Mouse (Mus musculus): Measurements from ENCODE around the gene Amotl1. TPM values are rescaled to one million over a fixed set of nuclear protein-coding genes. Genes with fewer than 3 reads are reported as not detected.
"Not testable (repeated sequence)": the region's sequence is repeated elsewhere in the genome, so short reads cannot be mapped to it uniquely, and the experiment has no call there.

The Amotl1 gene
- total RNA-seq (2022) = 10 to 100 TPM; 26.5 to 48.4 (median 40.6) TPM

DNA sequence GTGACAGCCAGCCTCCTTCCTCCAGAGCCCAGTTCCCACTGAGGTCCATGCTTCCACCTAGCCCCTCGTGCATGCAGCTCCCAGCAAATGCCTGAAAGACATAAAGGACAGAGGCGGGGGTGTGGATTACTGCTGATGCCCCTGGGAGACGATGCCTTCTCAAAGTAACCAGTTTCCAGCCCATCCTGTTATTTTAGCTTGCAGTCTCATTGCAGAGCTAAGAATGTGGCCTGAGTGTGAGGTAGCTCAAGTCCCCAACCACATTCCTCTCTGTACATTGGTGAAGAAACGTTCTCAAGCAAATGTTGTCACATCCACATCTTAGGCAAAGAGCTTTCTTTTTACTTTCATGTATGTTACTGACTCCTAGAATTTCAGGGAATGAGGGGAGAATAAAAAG lies at the start of gene Amotl1:
Gene Amotl1, minus strand, starts transcription at position 101 of the 400 bp plus-strand sequence.
- DNase-seq = no peak

DNA sequence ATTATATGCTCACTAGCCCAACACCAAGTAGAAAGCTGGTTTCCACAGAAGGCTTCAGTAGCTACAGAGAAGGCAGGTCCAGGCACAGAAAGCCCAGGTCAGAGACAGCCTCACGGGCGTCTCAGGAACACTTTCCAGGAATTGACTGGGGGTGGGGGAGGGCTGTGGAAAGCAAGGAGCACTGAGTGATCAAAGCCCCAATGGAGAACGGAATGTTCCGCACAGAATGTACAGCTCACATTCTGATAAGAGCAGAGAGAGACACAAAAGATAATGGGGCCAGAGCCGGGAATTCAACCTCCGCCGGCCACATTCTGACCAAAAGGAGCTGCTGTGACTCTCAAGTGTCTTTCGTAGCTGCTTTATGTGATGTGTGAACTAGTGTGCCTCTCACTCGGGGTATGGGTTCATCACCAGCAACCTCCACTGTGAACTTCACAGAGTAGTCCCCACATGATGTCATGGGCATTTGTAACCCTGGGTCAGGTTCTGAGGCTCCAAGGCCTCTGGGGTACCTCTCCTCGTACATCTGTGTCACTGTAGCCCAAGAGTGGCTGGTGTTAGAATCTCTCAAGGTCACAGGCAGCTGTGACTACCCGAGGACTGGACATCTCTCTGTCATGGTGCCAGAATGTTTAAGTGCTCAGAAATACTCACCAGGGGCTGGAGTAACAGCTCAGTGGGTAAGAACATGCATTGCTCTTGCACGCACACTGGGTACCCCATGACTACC lies 44.7 kb upstream of the Amotl1 start:
- no peak for DNase-seq

DNA sequence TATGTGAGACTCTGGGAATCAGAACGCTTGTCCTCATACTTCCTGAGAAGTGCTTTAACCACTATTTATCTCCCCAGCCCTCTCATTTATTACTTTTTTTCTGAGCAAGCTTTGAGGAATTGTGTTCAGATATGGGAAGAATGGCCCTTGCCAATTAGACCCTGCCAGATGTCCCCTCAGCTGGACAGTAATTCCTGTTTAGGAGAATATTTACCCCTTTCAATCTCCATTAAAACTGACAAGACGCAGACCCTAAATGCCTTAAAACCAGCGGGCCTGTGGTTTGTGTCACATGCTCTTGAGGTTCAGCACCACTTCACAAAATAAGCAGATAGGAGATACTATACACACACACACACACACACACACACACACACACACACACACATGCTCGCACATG lies 39.5 kb upstream of the Amotl1 start:
- no peak for DNase-seq

DNA sequence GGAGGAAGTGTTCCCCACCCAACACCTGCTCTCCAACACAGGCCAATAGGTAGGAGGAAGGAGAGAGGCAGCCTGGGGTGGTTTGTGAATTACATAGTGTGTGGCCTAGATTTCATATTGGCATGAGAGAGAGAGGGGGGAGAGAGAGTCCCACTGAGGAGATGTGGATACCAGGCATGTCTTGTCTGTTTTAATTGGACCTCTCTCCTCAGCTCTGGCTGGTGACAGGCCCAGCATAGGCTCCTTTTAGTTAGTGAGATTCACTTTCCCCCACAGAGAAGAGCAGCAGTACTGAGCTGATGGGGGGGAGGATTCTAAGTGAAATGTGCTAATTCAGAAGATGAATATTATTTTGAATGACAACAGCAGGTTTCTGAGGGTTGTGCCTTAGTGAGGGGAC lies 37.9 kb upstream of the Amotl1 start:
- no peak for DNase-seq

DNA sequence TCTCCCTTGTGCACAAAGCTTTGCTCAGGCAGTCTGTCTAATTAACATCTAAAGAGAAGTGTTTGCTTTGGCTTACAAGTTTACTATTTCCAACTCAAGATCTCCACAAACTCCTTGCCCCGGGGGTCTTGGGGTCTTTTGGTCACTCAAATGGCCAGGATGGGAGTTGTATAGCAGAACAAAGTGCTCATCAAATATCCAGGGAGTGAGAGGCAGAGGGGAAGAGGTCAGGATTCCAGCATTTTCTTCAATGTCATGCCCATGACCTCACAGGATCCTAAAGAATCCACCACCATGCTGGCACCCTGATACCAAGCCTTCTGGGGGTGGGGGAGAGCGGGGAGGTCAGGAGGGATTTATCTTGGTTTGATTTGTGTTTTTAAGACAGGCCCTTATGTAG lies 35.7 kb upstream of the Amotl1 start:
- no peak for DNase-seq

DNA sequence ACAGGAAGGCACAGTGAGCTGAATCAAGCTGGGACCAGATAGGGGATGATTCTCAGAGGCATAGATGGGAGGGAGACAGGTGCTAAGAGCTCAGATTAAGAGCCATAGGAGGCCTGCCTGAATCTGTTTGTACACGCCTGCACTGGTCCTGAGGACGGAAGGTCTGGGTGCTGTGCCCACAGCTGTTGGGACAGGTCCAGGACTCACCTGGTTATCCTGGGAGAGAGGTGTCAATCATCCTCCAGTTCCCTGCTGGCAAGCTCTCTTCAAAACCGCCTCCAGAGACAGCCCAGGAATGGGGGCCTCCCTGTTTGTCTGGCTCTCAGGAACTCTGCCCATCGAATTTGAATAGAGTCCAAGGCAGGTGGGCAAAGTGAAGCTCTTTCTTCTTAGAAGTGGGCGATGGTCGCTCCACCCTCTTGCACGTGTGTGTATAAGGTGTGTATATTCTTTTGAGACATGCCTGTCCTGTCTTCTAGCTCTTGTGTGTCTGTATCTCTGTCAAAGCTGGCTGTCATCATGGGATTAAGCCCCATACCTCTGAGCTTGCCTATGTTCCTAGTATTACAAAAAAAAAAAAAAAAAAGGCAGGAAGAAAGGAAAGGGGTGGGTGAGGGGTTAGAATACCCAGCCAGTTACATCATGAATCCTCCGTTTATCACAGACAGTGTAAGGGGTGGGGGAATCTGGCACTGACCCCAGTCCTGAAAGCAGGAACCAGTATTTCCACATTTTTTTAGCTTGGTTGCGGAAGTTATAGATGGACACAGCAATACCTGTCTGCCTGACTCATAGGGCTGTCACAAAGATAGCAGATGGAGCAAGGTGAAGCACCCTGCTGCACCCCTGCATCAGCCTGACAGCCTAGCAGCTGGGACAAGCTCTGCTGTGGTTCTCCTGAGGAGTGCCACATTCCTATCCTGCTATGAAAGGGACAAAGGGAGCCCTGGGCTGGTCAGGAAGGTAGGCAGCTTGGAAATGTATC lies 31.1 kb upstream of the Amotl1 start:
- no peak for DNase-seq

DNA sequence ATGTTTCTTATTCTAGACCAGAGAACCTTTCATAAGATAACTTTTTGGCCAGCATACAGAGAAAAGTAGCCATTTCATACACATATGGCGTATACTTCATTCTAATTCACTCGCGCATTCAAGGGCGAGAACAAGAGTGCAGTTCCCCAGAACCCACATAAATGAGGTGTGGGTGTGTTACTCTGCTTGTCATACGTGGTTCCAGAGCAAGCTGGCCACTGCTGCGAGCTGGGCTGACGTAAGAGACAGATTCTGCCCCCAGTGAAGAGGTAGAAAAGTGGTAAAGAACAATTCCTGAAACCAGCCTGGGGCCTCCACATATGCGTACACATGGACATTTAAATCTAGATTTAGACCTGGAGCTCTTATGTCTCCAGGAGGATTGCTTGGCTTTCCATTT lies 29.6 kb upstream of the Amotl1 start:
- no peak for DNase-seq

DNA sequence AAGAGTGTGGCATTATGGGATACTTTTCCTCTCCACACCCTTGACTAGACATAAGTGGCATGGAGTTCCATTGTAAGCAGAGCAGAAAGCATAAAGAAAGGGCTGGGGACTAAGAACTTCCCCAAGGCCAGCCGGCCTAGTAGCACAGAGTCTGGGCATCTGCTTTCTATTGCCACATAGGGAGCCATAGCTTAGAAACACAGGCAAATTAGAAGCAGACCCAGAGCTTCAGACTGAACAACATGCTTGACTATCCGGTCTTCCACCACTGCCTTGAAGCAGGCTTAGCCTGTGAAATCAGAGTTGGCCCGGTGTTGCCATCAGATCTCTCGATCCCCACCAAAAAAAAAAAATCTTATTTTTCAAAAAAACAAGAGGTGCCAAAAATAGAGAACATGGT lies 28.3 kb upstream of the Amotl1 start:
- DNase-seq = no peak

DNA sequence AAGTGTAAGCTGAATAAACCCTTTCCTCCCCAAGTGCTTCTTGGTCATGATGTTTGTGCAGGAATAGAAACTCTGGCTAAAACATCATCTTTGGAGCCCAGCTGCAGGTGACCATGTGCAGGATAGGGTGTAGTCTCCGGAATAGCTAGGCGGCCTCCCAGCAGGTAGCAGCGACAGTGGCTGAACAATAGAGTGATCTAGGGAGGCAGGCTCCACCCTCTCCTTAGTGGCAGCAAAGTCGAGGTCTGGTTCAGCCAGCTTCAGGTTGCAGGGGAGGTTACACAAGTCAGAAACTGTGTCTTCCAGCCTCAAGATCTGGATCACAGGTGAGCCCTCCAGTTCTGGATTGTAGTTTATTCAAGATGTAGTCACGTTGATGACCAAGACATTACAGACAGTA lies 27.1 kb upstream of the Amotl1 start:
- not testable (repeated sequence) for DNase-seq

DNA sequence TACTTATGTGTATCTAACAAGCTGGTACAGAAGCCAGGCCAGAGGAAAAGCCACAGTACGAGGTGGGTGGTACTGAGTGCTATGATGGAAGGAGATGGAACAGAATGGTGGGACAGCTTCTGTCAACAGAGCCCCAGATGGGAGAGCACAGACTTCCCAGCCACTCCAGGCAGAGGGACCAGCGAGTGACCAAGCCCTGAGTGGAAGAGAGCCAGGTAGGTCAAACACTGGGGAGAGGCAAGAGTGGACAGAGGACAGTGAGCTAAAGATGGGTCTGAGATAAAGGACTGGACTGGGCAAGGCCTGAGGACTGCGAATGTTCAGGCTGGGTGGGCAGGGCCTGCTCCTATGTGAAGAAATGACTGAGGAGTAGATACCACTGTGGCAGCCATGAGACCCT lies 23.5 kb upstream of the Amotl1 start:
- no peak for DNase-seq

DNA sequence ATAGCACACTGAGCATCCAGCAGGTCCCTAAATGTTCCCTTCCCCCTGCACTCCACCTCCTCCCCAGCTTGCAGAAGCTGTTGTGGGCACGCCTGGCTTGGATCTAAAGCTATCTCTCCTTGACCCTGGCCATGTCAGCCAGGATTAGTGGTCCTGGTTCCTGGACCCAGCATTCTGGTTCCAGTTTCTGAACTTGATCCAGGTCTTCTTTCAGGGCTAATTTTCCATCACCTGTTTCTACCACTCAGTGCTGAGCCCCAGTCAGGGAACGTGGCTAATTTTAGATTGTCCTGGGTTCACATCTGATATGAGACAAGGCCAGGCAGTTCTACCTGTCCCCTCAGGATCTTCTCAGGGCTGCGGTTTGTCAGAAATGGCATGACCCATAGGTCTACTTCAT lies 21.2 kb upstream of the Amotl1 start:
- DNase-seq = no peak

DNA sequence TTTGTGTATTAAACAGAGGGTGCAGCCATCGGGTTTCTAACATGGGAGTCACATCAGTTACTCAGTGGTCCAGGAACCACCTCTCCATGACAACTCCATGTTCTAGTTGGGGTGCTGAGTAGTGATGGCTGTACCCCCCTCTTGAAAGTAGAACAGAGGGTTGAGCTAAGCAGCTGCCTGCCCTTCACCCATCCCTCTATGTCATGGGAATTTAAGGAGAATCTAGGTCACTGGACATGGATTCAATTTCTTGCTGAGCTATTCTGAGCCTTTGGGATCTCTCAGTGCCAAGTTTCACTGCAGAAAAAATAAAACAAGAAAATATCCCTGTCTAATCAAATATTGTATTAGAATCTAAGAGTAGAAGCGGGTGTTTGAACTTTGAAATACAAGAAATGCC lies 18.7 kb upstream of the Amotl1 start:
- DNase-seq = no peak

DNA sequence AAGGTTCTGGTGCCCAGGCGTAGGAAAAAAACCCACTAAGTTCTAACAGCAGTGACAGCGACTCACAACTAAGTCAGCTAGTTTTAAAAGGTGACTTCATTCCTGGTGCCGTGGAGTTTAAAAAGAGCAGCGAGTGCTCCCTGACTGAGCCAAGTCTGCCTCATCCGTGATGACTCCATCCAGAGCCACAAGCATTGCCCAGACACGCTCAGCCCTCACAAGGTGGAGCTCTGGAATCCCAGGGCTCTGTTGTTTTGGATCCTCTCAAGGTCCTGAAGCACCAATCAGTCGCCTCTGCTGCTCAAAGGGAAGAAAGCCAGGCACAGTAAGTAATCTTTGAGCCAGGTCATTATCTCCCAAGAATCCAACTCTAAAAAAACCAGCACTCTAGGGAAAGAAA lies 18.0 kb upstream of the Amotl1 start:
- no peak for DNase-seq

DNA sequence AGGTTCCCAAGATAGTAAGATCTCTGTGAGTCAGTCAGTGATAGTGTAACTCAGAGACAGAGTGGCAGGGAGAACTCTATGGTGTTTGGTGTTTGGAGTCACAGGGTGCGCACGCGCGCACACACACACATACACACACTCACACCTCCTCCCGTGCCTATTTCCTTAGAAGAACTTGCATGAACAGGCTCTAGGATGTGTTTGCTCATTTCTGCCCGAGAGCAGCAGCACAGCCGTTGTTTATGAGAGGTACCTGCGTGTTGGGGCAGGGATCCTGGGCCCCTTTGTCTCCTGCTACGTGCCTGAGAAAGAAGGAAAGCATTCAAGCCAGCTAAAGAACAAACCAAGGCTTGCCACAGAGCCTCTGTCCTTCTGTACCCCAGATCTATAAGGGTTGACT lies 17.3 kb upstream of the Amotl1 start:
- no peak for DNase-seq

DNA sequence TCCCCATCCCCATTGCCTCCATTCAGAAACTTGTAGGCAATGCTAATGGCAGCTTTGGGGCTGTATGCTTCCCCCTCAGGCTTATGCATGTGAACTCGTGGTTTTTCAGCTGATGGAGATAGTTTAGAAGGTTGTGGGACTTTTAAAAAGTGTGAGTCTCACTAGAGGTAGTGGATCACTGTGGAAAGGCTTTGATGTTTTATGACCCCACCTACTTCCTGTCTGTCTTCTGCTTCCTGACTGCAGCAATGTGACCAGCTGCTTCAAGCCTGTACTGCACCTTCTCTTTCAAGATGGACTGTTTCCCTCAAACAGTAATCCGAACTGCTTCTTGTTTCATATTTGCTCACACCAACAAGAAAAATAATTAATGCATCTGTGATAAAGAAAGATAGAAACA lies 13.1 kb upstream of the Amotl1 start:
- DNase-seq = no peak

DNA sequence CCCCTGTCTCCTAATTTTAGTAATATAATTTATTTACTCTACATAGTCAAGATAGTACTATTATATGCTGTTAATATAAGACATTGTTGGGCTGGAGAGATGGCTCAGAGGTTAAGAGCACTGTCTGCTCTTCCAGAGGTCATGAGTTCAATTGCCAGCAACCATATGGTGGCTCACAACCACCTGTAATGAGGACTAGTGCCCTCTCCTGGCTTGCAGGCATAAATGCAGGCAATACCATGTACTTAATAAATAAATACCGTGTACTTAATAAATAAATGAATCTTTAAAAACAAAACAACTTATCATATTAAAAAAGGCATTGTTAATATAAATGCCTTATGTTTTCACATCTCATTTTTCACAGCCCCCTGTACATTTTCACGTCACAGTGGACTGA lies 9.2 kb upstream of the Amotl1 start:
- no peak for DNase-seq

DNA sequence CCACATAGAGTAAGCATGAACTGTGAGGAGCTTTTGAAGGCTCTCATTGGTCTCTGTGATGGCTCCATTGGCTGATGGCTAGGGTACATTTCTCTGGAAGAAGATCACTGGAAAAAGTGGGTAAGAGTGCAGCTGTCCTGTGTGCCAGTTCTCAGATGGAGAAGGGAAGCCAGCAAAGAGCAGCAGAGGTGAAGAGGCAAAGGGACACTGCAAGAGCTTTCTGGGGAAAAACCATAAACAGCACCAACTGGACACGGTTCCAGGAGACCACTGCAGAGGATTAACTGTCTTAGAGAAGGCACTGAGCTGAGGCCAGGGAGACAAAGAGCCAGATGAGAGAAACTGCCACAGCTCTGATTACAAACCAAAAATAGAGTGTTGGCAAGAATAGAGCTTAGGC lies 7.9 kb upstream of the Amotl1 start:
- no peak for DNase-seq

DNA sequence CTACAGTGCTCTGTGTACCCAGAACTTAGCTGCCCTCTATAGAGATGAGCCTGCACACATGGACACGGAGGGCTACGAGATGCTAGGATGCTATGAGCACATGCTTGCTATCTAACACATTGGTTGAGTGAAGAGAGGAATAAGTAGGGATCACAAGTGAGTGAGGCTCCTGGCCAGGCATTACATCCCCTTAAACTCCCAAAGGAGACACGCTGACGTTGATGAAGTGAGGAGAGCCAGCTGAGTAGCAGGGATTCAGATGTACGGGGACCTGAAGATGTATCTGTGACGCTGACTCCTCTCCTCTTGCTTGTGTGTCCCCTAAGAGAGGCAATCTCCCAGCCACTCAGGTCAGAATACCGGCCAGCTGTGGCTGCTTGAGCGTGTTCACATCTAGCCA lies 3.0 kb upstream of the Amotl1 start:
- no peak for DNase-seq

DNA sequence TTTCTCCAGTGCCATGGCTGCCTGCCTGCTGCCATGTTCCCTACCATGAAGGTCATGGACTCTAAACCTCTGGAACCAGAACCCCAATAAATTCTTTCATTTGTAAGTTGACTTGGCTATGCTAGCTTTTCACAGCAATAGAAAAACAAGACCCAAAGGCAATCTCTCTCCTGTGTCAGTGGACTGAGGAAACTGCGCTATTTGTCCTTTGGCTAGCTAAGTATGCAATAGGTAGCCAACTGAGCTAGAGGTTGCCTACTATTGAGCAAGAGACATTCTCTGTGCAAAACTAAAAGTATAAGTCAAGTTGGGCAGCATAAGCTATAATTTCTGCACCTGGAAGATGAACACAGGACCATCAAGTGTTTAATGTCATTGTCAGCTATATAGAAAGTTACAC lies 1.8 kb upstream of the Amotl1 start:
- DNase-seq = no peak

DNA sequence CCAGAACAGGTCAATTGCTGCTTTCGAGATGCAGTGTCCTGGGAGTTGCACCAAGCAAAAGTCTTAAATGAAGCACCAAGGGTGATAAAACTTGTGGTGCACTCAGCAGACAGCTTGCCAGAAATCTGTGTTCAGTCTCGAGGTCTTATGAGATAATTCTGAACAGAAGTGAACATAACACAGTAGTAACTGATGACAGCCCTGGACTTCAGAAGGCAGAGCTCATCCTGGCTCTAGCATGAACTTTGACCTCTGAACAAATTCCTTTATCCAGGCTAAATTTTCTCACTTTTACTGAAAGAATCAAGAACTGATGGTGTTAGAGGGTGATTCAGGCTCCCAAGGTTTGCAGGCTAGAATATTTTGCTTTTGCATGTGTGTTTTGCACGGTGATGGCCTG lies 1.2 kb upstream of the Amotl1 start:
- no peak for DNase-seq

DNA sequence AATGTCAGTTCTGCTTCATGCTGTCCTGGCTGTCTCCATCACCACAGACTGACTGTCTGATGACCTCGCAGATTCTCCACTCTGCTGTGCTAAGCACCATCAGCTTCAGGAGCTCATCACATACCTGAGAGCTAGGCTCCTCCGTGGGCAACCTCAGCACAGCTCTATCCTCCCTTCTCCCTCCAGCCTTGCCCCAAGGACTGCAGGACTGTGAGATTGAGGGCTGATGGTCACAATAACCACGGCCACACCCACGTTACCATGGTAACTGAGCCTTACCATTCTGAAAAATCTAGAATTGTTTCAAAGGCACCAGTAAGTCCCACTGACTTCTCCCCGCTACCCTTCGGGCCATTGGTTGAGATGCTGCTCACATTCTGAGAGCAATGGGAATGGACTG lies 1.5 kb downstream of the Amotl1 start:
- DNase-seq = no peak

DNA sequence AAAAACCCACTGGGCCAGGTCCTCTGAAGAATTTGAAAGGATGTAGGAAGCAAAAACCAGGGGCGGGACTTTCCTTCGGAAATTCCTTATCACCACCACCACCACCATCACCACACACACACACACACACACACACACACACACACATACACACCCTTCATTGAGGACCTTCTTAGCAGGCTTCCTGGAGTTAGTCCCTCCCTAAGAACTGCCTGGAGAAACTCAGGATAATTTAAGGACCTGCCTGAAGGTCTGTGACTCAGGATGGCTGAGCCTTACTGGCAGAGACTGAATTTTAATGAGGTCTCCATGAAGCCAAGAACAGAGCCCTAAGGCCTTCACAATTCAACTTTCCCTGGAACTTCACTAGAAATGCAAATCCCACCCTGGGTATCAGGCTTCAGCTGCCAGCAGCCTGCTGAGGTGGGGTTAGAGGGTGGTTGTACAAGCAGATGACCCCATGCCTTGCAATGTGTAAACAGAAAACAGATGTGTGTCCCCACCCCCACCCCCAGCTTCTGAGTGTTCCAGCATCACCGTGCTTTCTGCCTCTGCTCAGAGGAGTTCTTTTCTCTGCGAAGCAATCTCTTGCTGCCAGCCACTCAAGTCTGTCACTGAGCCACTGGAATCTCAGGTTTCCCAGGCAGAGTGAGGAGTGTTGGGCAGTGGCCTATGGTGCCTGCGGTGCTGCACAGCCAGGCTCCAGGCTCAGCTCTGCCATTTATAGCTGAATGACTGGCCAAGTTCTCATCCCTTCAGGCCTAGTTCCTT lies 2.4 kb downstream of the Amotl1 start:
- no peak for DNase-seq

All from adrenal gland, adult 8-10 months (tissue).